Mouse (Mus musculus): Measurements from ENCODE around the gene 4930438A08Rik. TPM values are rescaled to one million over a fixed set of nuclear protein-coding genes. Genes with fewer than 3 reads are reported as not detected.

4930438A08Rik gene
- total RNA-seq, 1 experiment = 0.09 TPM

DNA sequence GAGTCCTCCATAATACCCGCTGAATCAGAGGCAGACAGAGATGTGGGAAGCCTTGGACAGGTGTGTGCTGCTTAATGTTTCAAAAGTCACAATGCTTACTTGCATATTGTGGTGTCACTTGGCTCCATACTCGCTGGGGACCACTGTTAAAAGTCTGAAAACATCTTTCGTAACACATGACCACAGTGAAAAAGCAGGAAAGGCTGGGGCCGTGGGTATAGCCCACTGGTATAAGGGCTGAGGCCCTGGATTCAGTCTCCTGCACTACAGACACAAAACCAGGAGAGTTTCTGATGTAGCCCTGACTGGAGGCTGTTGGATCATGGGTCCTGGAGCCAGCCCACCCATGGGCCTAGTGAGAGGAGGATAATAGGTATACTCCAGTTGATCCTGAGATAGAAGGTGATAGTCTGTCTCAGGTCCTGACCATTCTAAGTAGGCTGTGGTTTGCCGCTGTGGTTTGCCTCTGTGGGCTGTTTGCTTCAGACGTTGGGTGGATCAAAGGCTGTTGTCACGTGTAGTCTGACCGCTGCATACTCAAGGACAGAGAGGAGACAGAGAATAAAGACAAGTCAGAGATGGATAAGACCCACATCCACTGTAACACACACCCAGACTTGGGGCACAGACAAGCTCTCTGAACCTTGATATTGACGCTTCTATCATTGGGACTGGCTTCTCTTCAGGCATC lies 15.5 kb downstream of the 4930438A08Rik start:
- Histone ChIP-seq H3K4me1 (ENCODE audit: control insufficient read depth in 2 of 2, insufficient read depth in 2 of 2, low read length in 2 of 2, poor library complexity in 1 of 2) (no peaks in the 10 kb centered on the region), H3K4me3 (ENCODE audit: insufficient read depth in 1 of 2, low read depth in 1 of 2, low read length in 2 of 2, poor library complexity in 1 of 2, severe bottlenecking in 1 of 2) (no peak overlapping the region), H3K9ac (ENCODE audit: insufficient read depth, low read depth, low read length, poor library complexity, severe bottlenecking) (no peak overlapping the region), H3K36me3 (ENCODE audit: control insufficient read depth, insufficient read depth, low read length, poor library complexity, severe bottlenecking) (no peaks in the 10 kb centered on the region), H3K9me3 (ENCODE audit: control insufficient read depth, insufficient read depth, low read depth, low read length) (no peaks in the 10 kb centered on the region), H3K27ac (ENCODE audit: insufficient read depth, low read depth, low read length, poor library complexity, severe bottlenecking) (no peak overlapping the region)
- in situ Hi-C loops (cut with MboI; ENCODE audit: low sequenced_read_pairs in 2 of 2, unreplicated experiment in 2 of 2) = no loop called here
- no peak for TF ChIP-seq HCFC1 (IDR thresholded peaks at IDR 0.05; ENCODE audit: borderline replicate concordance, insufficient read depth, low read length)
- no peak for TF ChIP-seq ZC3H11A (IDR thresholded peaks at IDR 0.05; ENCODE audit: borderline replicate concordance, low read depth, low read length)
- no peak for TF ChIP-seq CHD2 (IDR thresholded peaks at IDR 0.05; ENCODE audit: low read depth, low read length)
- TF ChIP-seq MAFK (IDR thresholded peaks at IDR 0.05; ENCODE audit: insufficient read depth, low read depth, low read length) = no peak
- TF ChIP-seq ZNF384 (IDR thresholded peaks at IDR 0.05; ENCODE audit: low read depth, low read length) = no peak
- no peak for DNase-seq (ENCODE audit: low read depth, low spot score)

DNA sequence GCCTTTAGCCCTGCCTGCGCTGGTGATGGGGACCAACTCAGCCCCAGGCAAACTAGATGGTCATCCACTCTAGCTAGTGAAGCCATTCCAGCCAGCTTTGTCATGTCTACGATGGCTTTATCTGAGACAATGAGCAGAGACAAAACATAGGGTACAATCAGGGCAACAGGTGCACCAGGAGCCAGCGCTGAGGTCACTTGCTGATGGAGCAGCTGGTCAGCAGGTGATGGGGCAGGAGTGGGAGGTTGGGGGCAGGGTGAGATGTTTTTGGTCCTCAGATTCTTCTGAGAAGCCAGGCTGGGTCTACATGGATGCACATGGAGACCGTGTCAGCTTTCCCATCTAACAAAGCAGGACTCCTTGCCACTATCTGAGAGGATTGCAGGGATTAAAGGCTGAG lies 16.2 kb downstream of the 4930438A08Rik start:
- TF ChIP-seq ZC3H11A (IDR thresholded peaks at IDR 0.05; ENCODE audit: borderline replicate concordance, low read depth, low read length) (no peak), ZNF384 (IDR thresholded peaks at IDR 0.05; ENCODE audit: low read depth, low read length) (no peak), CHD2 (IDR thresholded peaks at IDR 0.05; ENCODE audit: low read depth, low read length) (no peak), MAFK (IDR thresholded peaks at IDR 0.05; ENCODE audit: insufficient read depth, low read depth, low read length) (no peak), HCFC1 (IDR thresholded peaks at IDR 0.05; ENCODE audit: borderline replicate concordance, insufficient read depth, low read length) (no peak)
- DNase-seq (ENCODE audit: low read depth, low spot score) = no peak
- Histone ChIP-seq H3K4me1 (ENCODE audit: control insufficient read depth in 2 of 2, insufficient read depth in 2 of 2, low read length in 2 of 2, poor library complexity in 1 of 2) (no peaks in the 10 kb centered on the region), H3K9me3 (ENCODE audit: control insufficient read depth, insufficient read depth, low read depth, low read length) (no peaks in the 10 kb centered on the region), H3K36me3 (ENCODE audit: control insufficient read depth, insufficient read depth, low read length, poor library complexity, severe bottlenecking) (no peaks in the 10 kb centered on the region), H3K27ac (ENCODE audit: insufficient read depth, low read depth, low read length, poor library complexity, severe bottlenecking) (no peak overlapping the region), H3K4me3 (ENCODE audit: insufficient read depth in 1 of 2, low read depth in 1 of 2, low read length in 2 of 2, poor library complexity in 1 of 2, severe bottlenecking in 1 of 2) (no peak overlapping the region), H3K9ac (ENCODE audit: insufficient read depth, low read depth, low read length, poor library complexity, severe bottlenecking) (no peak overlapping the region)
- in situ Hi-C loops (cut with MboI; ENCODE audit: low sequenced_read_pairs in 2 of 2, unreplicated experiment in 2 of 2) = no loop called here

DNA sequence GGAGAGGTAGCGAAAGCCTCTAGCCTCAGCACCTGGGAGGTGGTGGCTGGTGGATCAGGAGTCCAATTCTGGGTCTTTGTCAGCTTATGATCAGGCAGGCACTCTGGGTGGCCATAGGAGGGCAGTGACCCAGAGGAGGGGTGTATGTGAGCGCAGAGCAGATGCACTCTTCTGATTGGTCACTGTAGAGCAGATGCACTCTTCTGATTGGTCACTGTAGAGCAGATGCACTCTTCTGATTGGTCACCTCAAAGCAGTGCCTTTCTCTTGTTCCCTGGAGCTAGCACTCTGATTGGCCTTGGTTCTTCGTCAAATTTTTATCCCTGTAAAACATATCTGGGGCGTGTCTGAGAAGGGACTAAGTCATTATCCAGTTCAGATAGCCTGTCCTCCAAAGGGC lies 18.2 kb downstream of the 4930438A08Rik start:
- DNase-seq (ENCODE audit: low read depth, low spot score) = no peak
- in situ Hi-C loops (cut with MboI; ENCODE audit: low sequenced_read_pairs in 2 of 2, unreplicated experiment in 2 of 2) = no loop called here
- Histone ChIP-seq H3K9me3 (ENCODE audit: control insufficient read depth, insufficient read depth, low read depth, low read length) (no peaks in the 10 kb centered on the region), H3K9ac (ENCODE audit: insufficient read depth, low read depth, low read length, poor library complexity, severe bottlenecking) (no peak overlapping the region), H3K4me1 (ENCODE audit: control insufficient read depth in 2 of 2, insufficient read depth in 2 of 2, low read length in 2 of 2, poor library complexity in 1 of 2) (no peaks in the 10 kb centered on the region), H3K27ac (ENCODE audit: insufficient read depth, low read depth, low read length, poor library complexity, severe bottlenecking) (no peak overlapping the region), H3K36me3 (ENCODE audit: control insufficient read depth, insufficient read depth, low read length, poor library complexity, severe bottlenecking) (no peaks in the 10 kb centered on the region), H3K4me3 (ENCODE audit: insufficient read depth in 1 of 2, low read depth in 1 of 2, low read length in 2 of 2, poor library complexity in 1 of 2, severe bottlenecking in 1 of 2) (no peak overlapping the region)
- TF ChIP-seq ZC3H11A (IDR thresholded peaks at IDR 0.05; ENCODE audit: borderline replicate concordance, low read depth, low read length) (no peak), MAFK (IDR thresholded peaks at IDR 0.05; ENCODE audit: insufficient read depth, low read depth, low read length) (no peak), CHD2 (IDR thresholded peaks at IDR 0.05; ENCODE audit: low read depth, low read length) (no peak), HCFC1 (IDR thresholded peaks at IDR 0.05; ENCODE audit: borderline replicate concordance, insufficient read depth, low read length) (no peak), ZNF384 (IDR thresholded peaks at IDR 0.05; ENCODE audit: low read depth, low read length) (no peak)

DNA sequence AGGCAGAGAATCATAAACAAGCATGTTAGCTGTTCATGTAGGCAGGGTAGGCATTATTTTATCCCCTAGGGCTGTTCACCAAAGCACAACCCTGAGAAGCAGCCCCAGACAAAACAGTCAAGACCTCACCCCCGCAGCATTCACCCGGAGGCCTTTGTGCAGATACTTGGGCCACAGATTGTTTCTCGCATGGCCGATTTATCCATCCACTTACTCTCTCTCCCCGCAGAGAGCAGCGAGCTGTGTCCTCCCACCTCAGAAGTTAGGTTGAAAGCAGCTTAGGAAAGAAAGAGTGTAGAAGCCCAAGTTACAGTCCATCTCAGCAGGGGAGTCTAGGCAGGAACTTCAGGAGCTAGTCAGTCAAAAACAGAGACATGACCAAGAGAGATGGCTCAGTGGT lies 22.8 kb downstream of the 4930438A08Rik start:
- no peak overlapping the region for H3K9ac ChIP-seq (ENCODE audit: insufficient read depth, low read depth, low read length, poor library complexity, severe bottlenecking)
- in situ Hi-C loops (cut with MboI; ENCODE audit: low sequenced_read_pairs in 2 of 2, unreplicated experiment in 2 of 2) = no loop called here
- no peak for DNase-seq (ENCODE audit: low read depth, low spot score)
- no peaks in the 10 kb centered on the region for H3K36me3 ChIP-seq (ENCODE audit: control insufficient read depth, insufficient read depth, low read length, poor library complexity, severe bottlenecking)
- no peak overlapping the region for H3K27ac ChIP-seq (ENCODE audit: insufficient read depth, low read depth, low read length, poor library complexity, severe bottlenecking)
- TF ChIP-seq CHD2 (IDR thresholded peaks at IDR 0.05; ENCODE audit: low read depth, low read length) (no peak), HCFC1 (IDR thresholded peaks at IDR 0.05; ENCODE audit: borderline replicate concordance, insufficient read depth, low read length) (no peak), ZC3H11A (IDR thresholded peaks at IDR 0.05; ENCODE audit: borderline replicate concordance, low read depth, low read length) (no peak), MAFK (IDR thresholded peaks at IDR 0.05; ENCODE audit: insufficient read depth, low read depth, low read length) (no peak), ZNF384 (IDR thresholded peaks at IDR 0.05; ENCODE audit: low read depth, low read length) (no peak)
- no peaks in the 10 kb centered on the region for H3K9me3 ChIP-seq (ENCODE audit: control insufficient read depth, insufficient read depth, low read depth, low read length)
- no peak overlapping the region for H3K4me3 ChIP-seq (ENCODE audit: insufficient read depth in 1 of 2, low read depth in 1 of 2, low read length in 2 of 2, poor library complexity in 1 of 2, severe bottlenecking in 1 of 2)
- H3K4me1 ChIP-seq (ENCODE audit: control insufficient read depth in 2 of 2, insufficient read depth in 2 of 2, low read length in 2 of 2, poor library complexity in 1 of 2) = no peaks in the 10 kb centered on the region
